Mouse (Mus musculus): Measurements from ENCODE around the gene Ric8a. TPM values are rescaled to one million over a fixed set of nuclear protein-coding genes. Genes with fewer than 3 reads are reported as not detected.

Gene Ric8a
- total RNA-seq, 2 experiments from 2014 or later = 68.9 to 73.1 TPM

Other genes starting within 250 kb of the Ric8a start
- gene Olfr61, start 228.0 kb upstream of the Ric8a start, total RNA-seq (2021) = not detected
- under 1 TPM in 1 of 2 experiments, not detected in 1; 0.25 TPM for gene Olfr53, start 210.5 kb upstream of the Ric8a start, total RNA-seq (2021)
- under 1 TPM; 0.13 to 0.15 TPM for gene Olfr539, start 197.0 kb upstream of the Ric8a start, total RNA-seq (2021)
- gene Olfr45, start 175.0 kb upstream of the Ric8a start, total RNA-seq (2021) = under 1 TPM in 1 of 2 experiments, not detected in 1; 0.10 TPM
- gene Olfr541, start 159.7 kb upstream of the Ric8a start, total RNA-seq (2021) = not detected
- gene Cyp2e1, start 93.2 kb upstream of the Ric8a start, total RNA-seq (2021) = not detected
- gene Syce1, start 69.1 kb upstream of the Ric8a start, total RNA-seq (2021) = not detected
- gene Zfp941, start 34.8 kb upstream of the Ric8a start, total RNA-seq (2021) = 10 to 100 TPM; 12.8 to 14.9 TPM
- gene Urah, start 21.9 kb upstream of the Ric8a start, total RNA-seq (2021) = 1 to 10 TPM in 1 of 2 experiments, under 1 TPM in 1; 0.99 to 2.3 TPM
- gene Scgb1c1, start 11.4 kb upstream of the Ric8a start, total RNA-seq (2021) = not detected
- not detected for gene Odf3, start 9.2 kb upstream of the Ric8a start, total RNA-seq (2021)
- gene Gm45785, start 626 bp upstream of the Ric8a start, total RNA-seq (2021) = 1 to 10 TPM in 1 of 2 experiments, under 1 TPM in 1; 0.37 to 1.2 TPM
- gene Bet1l, start 620 bp downstream of the Ric8a start, total RNA-seq (2021) = 10 to 100 TPM; 24.7 to 26.2 TPM
- gene Psmd13, start 25.0 kb downstream of the Ric8a start, total RNA-seq (2021) = 100 to 1,000 TPM; 104 to 112 TPM
- gene Sirt3, start 25.4 kb downstream of the Ric8a start, total RNA-seq (2021) = 10 to 100 TPM; 75.3 to 75.8 TPM
- 1 to 10 TPM; 1.2 to 3.7 TPM for gene Cox8b, start 43.5 kb downstream of the Ric8a start, total RNA-seq (2021)
- gene Nlrp6, start 63.9 kb downstream of the Ric8a start, total RNA-seq (2021) = under 1 TPM; 0.48 to 0.50 TPM
- 1 to 10 TPM; 4.0 to 4.6 TPM for gene Pgghg, start 84.4 kb downstream of the Ric8a start, total RNA-seq (2021)
- not detected for gene Ifitm5, start 93.3 kb downstream of the Ric8a start, total RNA-seq (2021)
- not detected for gene Gm45717, start 99.0 kb downstream of the Ric8a start, total RNA-seq (2021)
- 10 to 100 TPM; 11.0 to 12.9 TPM for gene Ifitm2, start 99.0 kb downstream of the Ric8a start, total RNA-seq (2021)
- gene Ifitm1, start 110.3 kb downstream of the Ric8a start, total RNA-seq (2021) = 1 to 10 TPM; 1.1 to 1.7 TPM
- gene Ifitm3, start 153.8 kb downstream of the Ric8a start, total RNA-seq (2021) = 10 to 100 TPM in 1 of 2 experiments, 1 to 10 TPM in 1; 8.0 to 11.4 TPM
- not detected for gene Ifitm6, start 161.0 kb downstream of the Ric8a start, total RNA-seq (2021)
- gene Gm17387, start 172.2 kb downstream of the Ric8a start, total RNA-seq (2021) = not detected
- gene B4galnt4, start 204.1 kb downstream of the Ric8a start, total RNA-seq (2021) = 10 to 100 TPM; 84.2 to 86.8 TPM
- not detected for gene Pkp3, start 221.3 kb downstream of the Ric8a start, total RNA-seq (2021)
- gene Sigirr, start 243.6 kb downstream of the Ric8a start, total RNA-seq (2021) = 1 to 10 TPM; 1.9 to 2.1 TPM